Mouse (Mus musculus): ENCODE measurements around the gene Sel1l3. TPM values are rescaled to one million over a fixed set of nuclear protein-coding genes. Genes with fewer than 3 reads are reported as not detected.

Sel1l3 gene
- polyA plus RNA-seq, 1 experiment from 2014 or later = 3.8 TPM

- Histone ChIP-seq H3K4me1 (replicated peaks) (peaks cover 27% of the 10 kb centered on the region), H3K27ac (no peak overlapping the region)
- WGBS = 89% methylated on average over 7 of the region's 7 CpGs
Observed at GRCm38 (mm10) chr5:53148960-53149685, 64.6 kb downstream of the Sel1l3 start.

DNA sequence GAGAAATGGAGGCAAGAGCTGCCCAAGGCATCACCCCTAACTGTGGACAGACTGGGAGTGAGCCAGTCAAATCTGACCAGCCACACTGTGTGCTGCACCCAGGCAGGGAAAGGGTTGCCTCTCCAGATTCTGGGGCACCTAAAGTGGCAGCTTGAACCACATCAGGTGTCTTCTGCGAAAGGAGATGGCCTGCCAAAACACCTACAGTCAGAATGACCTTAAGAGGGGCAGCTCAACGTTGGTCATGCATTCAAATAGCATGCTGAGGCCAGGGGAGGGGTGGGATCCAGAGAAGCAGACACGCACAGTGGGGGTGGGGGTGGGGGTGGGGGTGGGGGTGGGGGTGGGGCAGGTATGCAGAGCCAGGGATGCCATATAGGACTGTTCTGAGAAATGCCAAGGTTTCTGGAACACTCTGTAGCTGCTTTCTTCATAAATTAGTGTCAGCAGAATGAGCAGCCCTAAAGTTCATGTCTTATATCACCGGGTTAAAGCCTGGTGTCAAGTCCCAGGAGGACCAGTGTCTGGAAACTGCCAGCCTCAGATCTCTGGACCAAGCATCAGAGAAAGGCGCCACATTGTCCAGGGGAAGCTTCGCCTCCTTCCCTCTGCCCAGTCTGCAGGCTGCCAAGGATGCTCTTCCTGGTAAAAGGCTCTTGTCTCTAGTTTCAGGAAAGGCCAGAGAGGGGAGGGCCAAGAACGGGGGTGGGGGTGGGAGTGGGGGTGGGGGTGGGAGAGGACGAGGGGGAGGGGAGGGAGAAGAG is 65.4 kb downstream of the Sel1l3 start:
- Histone ChIP-seq H3K9ac (replicated peaks) (no peak overlapping the region), H3K27me3 (0 out of 2 replicates have a peak, but pooled peaks cover 5% of the 10 kb centered on the region), H3K27ac (no peak overlapping the region), H3K36me3 (no peaks in the 10 kb centered on the region; the same call in 1 of the 2 replicates), H3K4me2 (replicated peaks) (no peak overlapping the region), H3K4me3 (replicated peaks) (no peak overlapping the region), H3K4me1 (replicated peaks) (peaks cover 27% of the 10 kb centered on the region), H3K9me3 (no peaks in the 10 kb centered on the region)
- ATAC-seq = no peak
- 64% methylated on average over 8 of the region's 8 CpGs for WGBS

More at GRCm38 (mm10) chr5:53148960-53149685, 64.6 kb downstream of the Sel1l3 start:
- H3K4me3 ChIP-seq (replicated peaks) = no peak overlapping the region
- H3K9me3 ChIP-seq = no peaks in the 10 kb centered on the region
- H3K36me3 ChIP-seq = no peaks in the 10 kb centered on the region; the same call in 1 of the 2 replicates
- no peak overlapping the region for H3K4me2 ChIP-seq (replicated peaks)
- ATAC-seq = no peak
- H3K27me3 ChIP-seq = 0 out of 2 replicates have a peak, but pooled peaks cover 10% of the 10 kb centered on the region
- H3K9ac ChIP-seq (replicated peaks) = no peak overlapping the region

DNA sequence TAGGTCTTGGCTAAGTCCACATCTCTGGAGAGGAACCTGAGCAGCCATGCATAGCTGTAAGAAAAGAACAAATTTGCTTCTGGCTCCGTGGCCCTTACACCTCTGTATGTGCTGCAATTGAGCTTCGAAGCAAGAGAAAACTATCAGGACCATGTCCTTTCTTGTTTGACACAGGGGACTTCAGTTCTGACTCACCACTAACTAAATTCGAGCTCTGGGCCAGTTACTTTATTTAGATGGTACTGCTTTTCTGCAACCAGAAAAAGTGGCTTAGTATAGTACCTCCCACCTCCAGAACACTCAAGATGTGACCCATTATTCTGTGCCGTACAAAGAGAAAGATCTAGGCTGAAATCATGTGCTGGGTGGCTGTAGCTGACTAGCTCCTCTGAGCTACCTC is 66.3 kb downstream of the Sel1l3 start:
- ATAC-seq = no peak
- 83% methylated on average over 4 of the region's 4 CpGs for WGBS

GRCm38 (mm10) chr5:53146684-53147061 is 67.1 kb downstream of the Sel1l3 start:
- H3K4me2 ChIP-seq (replicated peaks) = no peak overlapping the region
- H3K9ac ChIP-seq (replicated peaks) = no peak overlapping the region
- peaks cover 25% of the 10 kb centered on the region for H3K4me1 ChIP-seq (replicated peaks)
- no peak overlapping the region for H3K4me3 ChIP-seq (replicated peaks)
- no peak overlapping the region for H3K27ac ChIP-seq
- H3K36me3 ChIP-seq = no peaks in the 10 kb centered on the region; the same call in 1 of the 2 replicates
- H3K27me3 ChIP-seq = 0 out of 2 replicates have a peak, but pooled peaks cover 5% of the 10 kb centered on the region
- ATAC-seq = no peak
- H3K9me3 ChIP-seq = 0 out of 2 replicates have a peak, but pooled peaks cover under 1% of the 10 kb centered on the region
- WGBS = 77% methylated on average over 4 of the region's 4 CpGs

More for the DNA sequence above, 66.3 kb downstream of the Sel1l3 start:
- no peak overlapping the region for H3K9ac ChIP-seq (replicated peaks)
- no peaks in the 10 kb centered on the region; the same call in 1 of the 2 replicates for H3K36me3 ChIP-seq
- no peak overlapping the region for H3K4me3 ChIP-seq (replicated peaks)
- no peak overlapping the region for H3K4me2 ChIP-seq (replicated peaks)
- H3K9me3 ChIP-seq = no peaks in the 10 kb centered on the region
- 0 out of 2 replicates have a peak, but pooled peaks cover 5% of the 10 kb centered on the region for H3K27me3 ChIP-seq
- peaks cover 27% of the 10 kb centered on the region for H3K4me1 ChIP-seq (replicated peaks)
- no peak overlapping the region for H3K27ac ChIP-seq

- peak; percentile 57; the same call in 1 of the 2 replicates for ATAC-seq
- Histone ChIP-seq H3K4me2 (replicated peaks) (no peak overlapping the region), H3K9ac (replicated peaks) (0 out of 2 replicates have a peak overlapping the region, but pooled peaks have one; percentile 46), H3K27me3 (0 out of 2 replicates have a peak, but pooled peaks cover 5% of the 10 kb centered on the region), H3K9me3 (peaks cover 4% of the 10 kb centered on the region; the same call in 1 of the 2 replicates), H3K4me1 (replicated peaks) (peaks cover 24% of the 10 kb centered on the region), H3K4me3 (replicated peaks) (no peak overlapping the region), H3K27ac (peak overlapping the region; percentile 48; the same call in 1 of the 2 replicates), H3K36me3 (no peaks in the 10 kb centered on the region; the same call in 1 of the 2 replicates)
- WGBS = 28% methylated on average over 10 of the region's 10 CpGs
Observed at GRCm38 (mm10) chr5:53146049-53146683, 67.6 kb downstream of the Sel1l3 start.

DNA sequence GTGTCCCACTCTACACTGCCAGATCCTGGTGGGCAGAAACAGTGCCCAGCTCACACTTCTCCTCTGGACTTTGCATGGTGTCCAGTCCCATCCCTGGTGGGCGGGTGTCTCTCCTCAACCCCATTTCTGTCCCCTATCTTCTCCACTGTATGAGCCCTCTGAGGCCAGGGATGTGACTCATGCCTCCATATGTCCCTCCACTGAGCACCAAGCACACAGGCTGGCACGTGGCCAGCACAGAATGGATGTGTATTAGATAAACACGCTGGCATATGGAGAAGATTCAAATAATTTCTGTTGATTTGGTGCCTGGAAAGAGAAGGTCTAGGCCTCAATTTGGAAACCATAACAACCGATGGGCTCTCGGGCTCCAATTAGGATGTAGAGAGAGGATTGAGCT is 71.1 kb downstream of the Sel1l3 start:
- ATAC-seq = no peak
- H3K4me3 ChIP-seq (replicated peaks) = no peak overlapping the region
- 88% methylated on average over 5 of the region's 5 CpGs for WGBS
- H3K27ac ChIP-seq = no peak overlapping the region
- H3K9me3 ChIP-seq = peaks cover 4% of the 10 kb centered on the region; the same call in 1 of the 2 replicates
- H3K36me3 ChIP-seq = no peaks in the 10 kb centered on the region; the same call in 1 of the 2 replicates
- H3K4me1 ChIP-seq (replicated peaks) = peaks cover 37% of the 10 kb centered on the region
- 0 out of 2 replicates have a peak, but pooled peaks cover 3% of the 10 kb centered on the region for H3K27me3 ChIP-seq
- H3K4me2 ChIP-seq (replicated peaks) = no peak overlapping the region
- H3K9ac ChIP-seq (replicated peaks) = no peak overlapping the region

GRCm38 (mm10) chr5:53140158-53140927 is 73.4 kb downstream of the Sel1l3 start:
- ATAC-seq = no peak
- Histone ChIP-seq H3K4me3 (replicated peaks) (no peak overlapping the region), H3K9me3 (peaks cover 4% of the 10 kb centered on the region; the same call in 1 of the 2 replicates), H3K27ac (no peak overlapping the region), H3K36me3 (no peaks in the 10 kb centered on the region; the same call in 1 of the 2 replicates), H3K9ac (replicated peaks) (no peak overlapping the region), H3K4me1 (replicated peaks) (peaks cover 21% of the 10 kb centered on the region), H3K4me2 (replicated peaks) (no peak overlapping the region), H3K27me3 (no peaks in the 10 kb centered on the region)
- 94% methylated on average over 8 of the region's 8 CpGs for WGBS

- Histone ChIP-seq H3K4me3 (replicated peaks) (no peak overlapping the region), H3K27ac (no peak overlapping the region), H3K4me1 (replicated peaks) (peaks cover 19% of the 10 kb centered on the region), H3K9ac (replicated peaks) (no peak overlapping the region), H3K36me3 (no peaks in the 10 kb centered on the region; the same call in 1 of the 2 replicates), H3K27me3 (no peaks in the 10 kb centered on the region), H3K4me2 (replicated peaks) (peak overlapping the region; percentile 16; the same call in 1 of the 2 replicates), H3K9me3 (peaks cover 4% of the 10 kb centered on the region; the same call in 1 of the 2 replicates)
- 0 out of 2 replicates have a peak, but pooled peaks have one; percentile 29 for ATAC-seq
- 28% methylated on average over 11 of the region's 11 CpGs for WGBS
Observed at GRCm38 (mm10) chr5:53139566-53139965, 74.2 kb downstream of the Sel1l3 start.

- H3K4me1 ChIP-seq (replicated peaks) = peaks cover 19% of the 10 kb centered on the region
- H3K27ac ChIP-seq = no peak overlapping the region
- peak; percentile 38; the same call in 1 of the 2 replicates for ATAC-seq
- H3K4me3 ChIP-seq (replicated peaks) = no peak overlapping the region
- peak overlapping the region; percentile 16; the same call in 1 of the 2 replicates for H3K4me2 ChIP-seq (replicated peaks)
- 13% methylated on average over 4 of the region's 4 CpGs for WGBS
- H3K36me3 ChIP-seq = 0 out of 2 replicates have a peak, but pooled peaks cover 2% of the 10 kb centered on the region
- H3K27me3 ChIP-seq = no peaks in the 10 kb centered on the region
- no peak overlapping the region for H3K9ac ChIP-seq (replicated peaks)
- H3K9me3 ChIP-seq = peaks cover 4% of the 10 kb centered on the region; the same call in 1 of the 2 replicates
Observed at GRCm38 (mm10) chr5:53139140-53139539, 74.6 kb downstream of the Sel1l3 start.

DNA sequence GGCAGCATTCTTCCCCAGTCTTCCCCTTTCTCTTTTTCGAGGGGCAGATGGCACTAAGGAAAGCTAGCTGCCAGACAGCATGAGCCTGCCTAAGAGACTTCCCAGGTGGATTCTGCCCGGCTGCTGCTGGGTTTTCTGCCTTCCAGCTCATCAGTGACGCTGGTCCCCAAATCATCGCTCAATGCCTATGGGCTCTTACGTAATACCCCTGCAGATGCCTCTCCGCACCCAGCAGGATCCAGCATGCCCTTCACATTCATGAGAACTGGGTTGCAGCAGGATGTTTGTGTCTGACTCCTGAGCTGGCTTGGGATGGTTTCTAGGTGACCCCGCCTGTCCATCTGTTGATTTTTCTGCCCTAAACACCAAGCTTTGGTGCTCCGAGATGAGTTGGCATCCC is 75.7 kb downstream of the Sel1l3 start:
- no peak overlapping the region for H3K9ac ChIP-seq (replicated peaks)
- H3K4me1 ChIP-seq (replicated peaks) = peaks cover 19% of the 10 kb centered on the region
- ATAC-seq = no peak
- no peaks in the 10 kb centered on the region for H3K27me3 ChIP-seq
- no peak overlapping the region for H3K4me2 ChIP-seq (replicated peaks)
- peaks cover 4% of the 10 kb centered on the region; the same call in 1 of the 2 replicates for H3K9me3 ChIP-seq
- no peak overlapping the region for H3K27ac ChIP-seq
- no peak overlapping the region for H3K4me3 ChIP-seq (replicated peaks)
- WGBS = 81% methylated on average over 8 of the region's 8 CpGs
- 0 out of 2 replicates have a peak, but pooled peaks cover 3% of the 10 kb centered on the region for H3K36me3 ChIP-seq

DNA sequence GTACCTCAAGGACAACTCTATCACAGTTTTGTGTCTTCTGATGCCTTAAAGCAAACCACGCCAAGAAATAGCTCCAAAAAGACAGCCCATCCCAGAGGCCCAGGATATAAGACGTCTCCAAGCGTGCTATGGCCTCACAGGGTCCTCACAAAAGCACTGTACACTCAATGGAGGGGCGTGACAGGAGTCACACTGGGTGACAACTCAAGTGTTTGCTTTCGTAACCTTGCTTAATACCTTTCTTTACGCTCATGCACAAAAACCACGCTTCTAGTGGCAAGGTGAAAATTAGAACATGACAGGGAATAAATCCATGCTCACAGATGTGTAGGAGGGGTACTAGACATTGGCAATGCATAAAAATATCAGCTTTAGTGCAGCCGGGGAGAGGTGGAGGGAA is 77.7 kb downstream of the Sel1l3 start:
- ATAC-seq = no peak

More for the DNA sequence above, 77.7 kb downstream of the Sel1l3 start:
- peaks cover 19% of the 10 kb centered on the region for H3K4me1 ChIP-seq (replicated peaks)
- H3K27ac ChIP-seq = no peak overlapping the region
- no peaks in the 10 kb centered on the region for H3K27me3 ChIP-seq
- no peak overlapping the region for H3K9ac ChIP-seq (replicated peaks)
- 0 out of 2 replicates have a peak, but pooled peaks cover 3% of the 10 kb centered on the region for H3K36me3 ChIP-seq
- no peak overlapping the region for H3K4me3 ChIP-seq (replicated peaks)
- H3K9me3 ChIP-seq = no peaks in the 10 kb centered on the region
- no peak overlapping the region for H3K4me2 ChIP-seq (replicated peaks)
- 70% methylated on average over 8 of the region's 8 CpGs for WGBS
